Mouse (Mus musculus) lung, postnatal 25 days (tissue): ENCODE results near the gene Gm20388.

ENCODE experiments used
- DNase-seq: peaks from one replicate; pipeline ENCODE4 v3.0.0; 2022; ENCODE audit warnings: low spot score

Gene Gm20388

GRCm38 (mm10) chr8:121949222-121949800 is 2038.7 kb downstream of the Gm20388 start, which contains the start of gene Banp:
Banp (plus strand) TSS chr8:121949750.
- no peak for DNase-seq

DNA sequence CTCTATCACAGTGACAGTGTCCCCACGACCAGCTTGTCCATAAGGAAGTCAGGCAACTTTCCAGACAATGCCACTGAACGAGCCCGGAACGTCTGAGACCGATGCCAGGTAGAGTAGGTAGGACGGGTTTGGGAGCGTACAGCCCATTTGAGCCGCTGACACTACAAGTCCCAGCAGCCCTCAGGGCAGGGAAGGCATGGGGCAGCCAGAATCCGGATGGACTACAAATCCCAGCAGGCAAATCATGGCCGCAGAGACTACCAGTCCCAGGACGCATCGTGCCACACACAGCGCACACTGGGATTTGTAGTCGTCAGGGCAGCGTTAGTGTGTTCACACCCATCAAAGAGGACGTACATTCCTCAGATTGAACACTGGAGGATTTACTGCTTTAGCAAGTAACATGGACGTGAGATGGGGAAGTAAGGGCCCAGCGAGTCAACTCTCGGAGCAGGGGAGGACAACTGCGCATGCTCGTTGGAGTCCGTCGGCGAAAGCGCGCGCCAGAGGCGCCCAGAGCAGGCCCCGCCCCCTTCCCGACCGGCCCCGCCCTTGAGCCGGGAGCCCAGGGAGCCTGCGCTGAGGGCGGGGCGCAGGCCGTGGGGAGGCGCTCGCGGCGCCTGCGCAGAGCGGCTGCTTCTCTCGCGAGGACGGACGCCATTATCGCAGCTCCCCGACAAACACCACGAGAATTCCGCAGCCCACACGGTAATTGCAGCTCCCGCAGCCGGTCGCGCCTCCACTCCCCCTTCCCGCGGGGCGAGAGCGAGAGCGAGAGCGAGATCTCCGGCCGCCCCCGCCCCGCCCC is 2039.5 kb downstream of the Gm20388 start:
- DNase-seq: peak; percentile 98

GRCm38 (mm10) chr8:121950749-121951655 is 2040.4 kb downstream of the Gm20388 start:
- peak; percentile 69 for DNase-seq

DNA sequence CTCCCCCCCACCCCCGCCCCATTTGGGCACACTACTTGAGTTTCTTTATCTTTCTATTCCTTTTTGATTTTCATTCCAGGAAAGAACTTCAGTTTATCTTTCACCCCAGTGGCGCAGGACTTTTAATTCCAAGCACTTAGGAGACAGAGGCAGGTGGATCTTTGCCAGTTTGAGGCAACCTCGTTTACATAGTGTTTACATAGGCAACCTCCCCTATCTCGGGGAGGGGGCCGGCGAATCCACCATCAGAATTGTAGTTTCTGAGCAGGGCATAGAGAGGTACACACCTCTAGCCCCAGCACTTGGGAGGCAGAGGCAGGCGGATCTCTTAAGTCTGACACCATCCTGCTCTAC is 2041.0 kb downstream of the Gm20388 start:
- DNase-seq: no peak

- no peak for DNase-seq
These were observed 2041.5 kb downstream of the Gm20388 start for GRCm38 (mm10) chr8:121952122-121952521.

- no peak for DNase-seq
These were observed 2042.2 kb downstream of the Gm20388 start for GRCm38 (mm10) chr8:121952800-121953199.

DNA sequence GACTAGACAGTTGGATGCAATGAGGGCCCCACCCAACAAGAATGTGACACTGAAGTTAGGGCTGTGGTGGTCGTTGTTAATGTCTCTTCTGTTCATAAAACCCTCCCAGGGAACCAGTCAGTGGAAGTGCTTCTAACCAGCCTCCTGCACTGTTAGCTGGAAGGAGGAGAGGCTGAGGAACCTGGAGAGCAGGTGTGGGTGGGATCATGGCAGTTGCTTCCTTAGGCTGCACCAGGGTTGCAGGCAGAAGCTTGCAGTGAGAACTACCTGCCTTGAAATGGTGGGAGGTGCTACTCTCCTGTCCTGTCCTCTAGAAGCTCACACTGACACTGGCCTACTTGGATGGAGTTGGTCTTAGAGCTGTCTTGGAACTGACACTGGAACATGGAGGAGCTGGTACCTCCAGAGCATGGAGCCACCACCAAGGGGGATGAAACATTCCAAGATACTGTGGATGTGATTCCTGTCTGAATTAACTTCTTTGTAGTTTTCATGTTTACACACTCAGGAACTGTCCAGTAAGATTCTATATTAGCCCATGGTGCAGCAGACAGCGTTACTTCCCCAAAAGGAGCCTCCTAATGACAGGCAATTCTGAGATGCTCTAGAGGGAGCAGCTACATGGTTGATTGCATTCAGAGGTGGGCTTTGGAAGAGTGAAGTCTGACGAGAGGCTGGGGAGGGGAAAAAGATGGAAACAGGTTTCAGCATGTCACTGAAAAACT is 2043.3 kb downstream of the Gm20388 start:
- DNase-seq: no peak

DNA sequence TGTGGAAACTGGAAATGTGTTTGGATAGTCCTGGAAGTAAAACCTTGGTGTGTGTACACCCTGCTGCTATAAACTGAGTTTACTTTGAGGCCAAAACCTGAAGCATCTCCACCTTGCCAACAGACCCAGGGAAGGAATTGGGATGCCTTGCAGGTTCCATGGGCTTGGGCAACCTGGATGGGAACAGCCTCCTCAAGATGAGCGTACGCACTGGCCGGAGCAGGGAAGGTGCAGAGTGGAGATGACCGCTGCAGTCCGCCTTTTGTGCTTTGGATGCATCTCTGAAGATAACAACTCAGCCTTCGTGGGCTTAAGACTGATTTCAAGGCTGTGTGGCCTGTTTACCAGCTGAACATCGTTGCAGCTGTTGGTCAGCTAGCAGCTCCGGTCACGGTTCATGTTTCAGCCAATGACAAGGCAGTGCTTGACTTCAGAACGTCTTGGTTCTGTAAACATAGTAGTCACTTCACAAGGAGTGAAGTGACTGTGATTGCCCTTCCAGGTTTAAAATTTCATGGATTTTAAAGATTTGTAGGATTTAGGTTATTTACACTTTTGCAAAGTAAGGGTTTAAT is 2044.4 kb downstream of the Gm20388 start:
- DNase-seq: no peak

DNA sequence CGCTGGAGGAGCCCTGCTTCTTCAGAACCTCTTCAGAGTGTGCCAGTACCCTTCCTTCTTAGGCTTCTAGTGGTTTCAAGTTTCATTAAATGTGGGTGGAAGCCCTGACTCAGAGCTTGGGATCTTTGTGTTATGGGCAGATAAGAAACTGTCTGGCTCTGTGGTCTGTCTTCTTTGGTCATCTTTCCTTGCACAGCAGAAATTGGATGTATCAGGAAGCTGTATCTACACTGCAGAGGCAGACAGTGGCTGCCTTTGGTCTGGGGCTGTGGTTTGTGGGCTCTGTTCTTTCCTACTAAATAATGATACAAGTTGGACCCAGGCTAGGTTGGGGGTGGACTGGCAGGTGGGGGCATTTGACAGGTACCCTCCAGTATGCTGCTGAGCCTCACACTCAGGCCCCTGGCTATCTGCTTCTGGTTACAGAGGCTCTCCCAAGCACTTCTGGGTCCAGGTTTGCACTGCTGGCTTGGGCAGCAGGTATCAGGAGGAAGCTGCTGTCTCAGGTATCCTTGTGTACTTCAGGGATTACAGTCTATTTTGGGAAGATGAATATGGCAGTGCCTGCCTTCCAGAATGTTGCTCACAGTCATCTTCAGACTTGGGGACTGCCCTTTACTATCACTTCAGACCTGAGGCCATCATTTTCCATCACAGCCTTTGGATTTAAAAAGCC is 2045.3 kb downstream of the Gm20388 start:
- DNase-seq: no peak

DNA sequence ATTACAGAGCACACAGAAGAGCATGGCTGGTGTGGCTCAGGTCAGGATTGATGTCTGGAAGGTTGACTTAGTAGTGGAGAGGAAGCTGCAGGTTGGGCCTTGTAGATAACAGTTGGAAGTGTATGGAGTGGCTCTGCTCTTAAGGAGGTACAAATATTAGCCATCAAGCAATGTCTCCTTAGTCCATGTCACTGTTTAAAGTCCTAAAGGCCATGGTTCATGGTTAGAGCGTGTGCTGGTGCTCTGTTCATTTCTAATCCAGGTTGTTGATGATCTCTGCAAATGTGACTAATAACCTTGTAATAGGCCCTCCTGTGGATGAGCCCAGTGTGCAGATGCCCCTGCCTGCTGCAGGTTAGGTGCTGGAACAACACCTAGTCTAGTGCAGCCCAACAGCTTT is 2047.8 kb downstream of the Gm20388 start:
- DNase-seq: no peak

DNA sequence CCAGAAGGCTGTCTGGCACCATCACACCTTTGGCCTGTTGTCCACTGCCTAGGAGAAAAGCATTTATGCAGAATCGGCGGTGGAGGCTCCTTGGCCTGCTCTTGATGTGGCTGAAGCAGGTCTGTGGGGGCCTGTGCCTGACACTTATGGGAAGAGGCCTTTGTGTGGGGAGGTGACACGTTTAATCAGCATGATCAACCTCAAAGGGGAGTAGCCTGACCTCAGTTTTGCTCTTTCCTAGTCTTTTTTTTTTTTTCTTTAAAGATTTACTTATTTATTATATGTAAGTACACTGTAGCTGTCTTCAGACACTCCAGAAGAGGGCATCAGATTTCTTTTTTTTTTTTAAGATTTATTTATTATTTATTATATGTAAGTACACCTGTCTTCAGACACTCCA is 2052.3 kb downstream of the Gm20388 start:
- no peak for DNase-seq

- no peak for DNase-seq
These were observed 2054.3 kb downstream of the Gm20388 start for GRCm38 (mm10) chr8:121964716-121965512.

- no peak for DNase-seq
These were observed 2055.5 kb downstream of the Gm20388 start for GRCm38 (mm10) chr8:121966110-121966509.

DNA sequence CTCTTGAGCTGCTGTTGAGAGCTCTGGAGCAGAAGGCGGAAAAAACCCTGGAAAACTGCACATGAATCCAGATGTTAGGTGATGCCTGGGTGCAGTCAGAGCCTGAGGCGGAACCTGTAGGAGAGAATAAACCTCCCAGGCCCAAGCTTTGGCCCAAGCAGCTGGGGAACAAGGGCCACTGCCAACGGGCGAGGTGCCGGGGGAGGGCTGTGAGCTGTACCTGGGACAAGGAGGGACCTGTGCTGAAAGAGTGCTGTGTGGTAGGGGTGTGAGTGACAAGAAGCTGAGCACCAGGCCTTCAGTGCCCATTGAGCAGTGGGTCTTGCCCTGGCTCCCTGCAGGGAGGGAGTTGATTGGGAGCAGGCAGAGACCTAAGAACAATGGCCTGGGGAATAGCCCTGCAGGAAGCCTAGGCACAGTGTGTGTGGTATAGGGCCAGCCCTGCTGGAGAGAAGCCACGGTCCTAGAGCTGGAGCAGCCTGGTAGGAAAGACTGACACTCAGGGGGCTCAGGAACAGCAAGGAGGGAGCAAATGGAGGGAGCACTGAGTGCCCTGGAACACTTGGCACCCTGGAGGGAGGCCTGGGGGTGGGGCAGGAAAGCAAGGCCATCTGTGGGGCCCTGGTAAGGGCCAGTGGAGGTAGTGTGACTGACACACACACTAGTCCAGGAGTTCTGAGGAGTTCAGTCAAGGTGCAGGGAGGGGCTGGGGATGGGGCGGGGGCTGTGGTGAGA is 2056.2 kb downstream of the Gm20388 start:
- DNase-seq: no peak

DNA sequence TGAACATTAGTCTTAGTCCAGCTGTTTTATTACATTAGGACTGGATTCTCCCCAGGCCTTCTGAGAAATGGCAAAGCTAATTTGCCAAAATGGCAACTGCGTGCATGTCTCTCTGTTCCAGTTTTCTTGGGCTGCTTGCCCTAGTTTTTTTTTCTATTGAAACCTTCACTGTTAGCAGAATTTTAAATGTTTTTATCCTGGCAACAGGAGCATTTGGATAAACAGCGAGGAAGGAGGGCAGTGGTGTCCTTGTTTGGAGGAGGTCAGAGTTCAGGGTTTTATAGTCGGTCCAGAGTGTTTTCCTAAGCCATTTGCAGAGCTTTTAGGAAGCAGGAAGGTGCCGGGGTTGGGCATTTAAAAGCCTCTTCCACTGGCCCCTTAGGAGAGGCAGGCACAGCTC is 2057.3 kb downstream of the Gm20388 start:
- DNase-seq: peak; percentile 26

GRCm38 (mm10) chr8:121968542-121968941 is 2057.9 kb downstream of the Gm20388 start:
- no peak for DNase-seq

DNA sequence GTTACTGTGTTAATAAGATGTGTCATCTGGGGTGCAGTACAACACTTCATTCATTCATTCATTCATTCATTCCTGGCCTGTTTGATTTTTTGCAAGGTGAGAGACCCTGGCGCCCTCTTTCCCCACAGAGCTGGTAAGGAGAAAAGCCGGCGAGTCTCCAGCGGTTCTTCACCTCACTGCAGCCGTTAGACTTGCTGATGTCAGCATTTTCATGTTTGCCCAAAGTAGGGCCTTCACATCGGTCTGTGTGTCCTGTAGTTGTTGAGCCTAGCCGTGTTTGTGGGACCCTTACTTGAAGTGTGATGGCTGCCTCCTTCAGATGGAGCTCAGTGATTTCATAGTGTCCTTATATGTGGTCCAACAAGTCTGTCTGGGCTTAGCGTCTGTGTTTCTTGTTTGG is 2059.6 kb downstream of the Gm20388 start:
- no peak for DNase-seq

GRCm38 (mm10) chr8:121971488-121972058 is 2060.9 kb downstream of the Gm20388 start:
- DNase-seq: no peak

DNA sequence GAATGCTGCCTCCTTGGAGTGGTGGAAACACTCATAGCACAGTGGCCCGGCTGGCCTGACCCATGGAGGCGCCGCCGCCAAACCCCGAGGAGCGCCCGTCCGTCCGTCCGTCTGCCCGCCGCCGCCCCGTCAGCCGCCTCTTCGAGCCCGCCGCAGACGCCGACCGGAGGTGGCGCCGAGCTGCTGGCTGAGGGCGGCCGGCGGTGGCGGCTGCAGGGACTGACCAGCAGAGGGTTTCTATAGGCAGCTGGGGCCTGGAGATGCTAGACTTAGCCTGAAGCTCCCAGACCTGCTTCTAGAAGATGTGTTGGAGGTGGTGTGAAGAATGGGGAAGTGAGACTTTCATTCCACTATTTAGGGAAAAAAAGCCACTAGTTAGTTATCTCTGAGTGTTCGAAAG is 2063.3 kb downstream of the Gm20388 start:
- no peak for DNase-seq
